Mouse (Mus musculus) activated CD4-positive, CD25-positive, alpha-beta regulatory T cell (primary cell): ENCODE results near the gene Nap1l2. TPM values are rescaled to one million over a fixed set of nuclear protein-coding genes. Genes with fewer than 3 reads are reported as not detected.

Experiments
- polyA plus RNA-seq, 2 experiments: library from polyadenylated mRNA; unstranded; fragments of 100-300 nt; shearing (Covaris generic); gene quantifications; one replicate each; pipeline ENCODE4 v1.2.1; 2017

Gene Nap1l2
- polyA plus RNA-seq, result not detected

GRCm38 (mm10) chrX:103186431-103186786, at the start of gene Nap1l2:
Gene Nap1l2 (minus strand): TSS chrX:103186640.

Other genes starting within 250 kb of the Nap1l2 start
- not detected for gene Cdx4, start 134.8 kb upstream of the Nap1l2 start, polyA plus RNA-seq
- gene Chic1, start 169.8 kb upstream of the Nap1l2 start, polyA plus RNA-seq, result 1 to 10 TPM; 1.9 to 2.3 TPM
- gene Tsx, start 227.8 kb upstream of the Nap1l2 start, polyA plus RNA-seq, result under 1 TPM; 0.22 to 0.47 TPM
- not detected for gene Gm26992, start 235.4 kb upstream of the Nap1l2 start, polyA plus RNA-seq